Mouse (Mus musculus) forebrain, embryonic 13.5 days (tissue): ENCODE results near the gene Cgrrf1. TPM values are rescaled to one million over a fixed set of nuclear protein-coding genes. Genes with fewer than 3 reads are reported as not detected.

Source experiments
- ATAC-seq: fragments of 200-750 bp; cut with Nextera tagmentation; 2 replicates; pipeline ENCODE4 v1.8.0; 2017
- H3K27ac ChIP-seq: fragments of 300-500 bp; sonication (generic); 2 replicates; pipeline ENCODE4 v1.5.1; 2015; ENCODE audit warnings: inconsistent platforms, mild to moderate bottlenecking, moderate library complexity
- H3K27me3 ChIP-seq: fragments of 300-500 bp; sonication (generic); 2 replicates; pipeline ENCODE4 v1.6.1; 2015; ENCODE audit warnings: mild to moderate bottlenecking, inconsistent platforms
- H3K36me3 ChIP-seq: fragments of 300-500 bp; sonication (generic); 2 replicates; pipeline ENCODE4 v1.6.1; 2015; ENCODE audit warnings: mild to moderate bottlenecking, inconsistent platforms; ENCODE audit not compliant: poor library complexity, severe bottlenecking
- H3K4me1 ChIP-seq: fragments of 300-500 bp; sonication (generic); 2 replicates; pipeline ENCODE4 v1.6.1; 2015; ENCODE audit warnings: inconsistent platforms
- H3K4me2 ChIP-seq: fragments of 300-500 bp; sonication (generic); 2 replicates; pipeline ENCODE4 v1.6.1; 2015; ENCODE audit warnings: inconsistent platforms, mild to moderate bottlenecking, moderate library complexity
- H3K4me3 ChIP-seq: fragments of 300-500 bp; sonication (generic); 2 replicates; pipeline ENCODE4 v1.5.1; 2015; ENCODE audit warnings: mild to moderate bottlenecking, inconsistent platforms
- H3K9ac ChIP-seq: fragments of 300-500 bp; sonication (generic); 2 replicates; pipeline ENCODE4 v1.6.1; 2015; ENCODE audit warnings: mild to moderate bottlenecking, inconsistent platforms
- H3K9me3 ChIP-seq: fragments of 300-500 bp; sonication (generic); replicated peaks from 2 replicates; pipeline ENCODE4 v1.6.1; 2016; ENCODE audit warnings: inconsistent platforms
- WGBS: fragments of 180-500 bp; shearing (Covaris S2); methylation state at CpG from one replicate; pipeline ENCODE4 v1.1.7; 2015; 5-methylcytosine and 5-hydroxymethylcytosine counted together
- polyA plus RNA-seq: library from polyadenylated mRNA; unstranded; fragments of >200 nt; fragmentation: Nextera tagmentation; extraction: Ambion mirVana; gene quantifications from 2 replicates; pipeline ENCODE4 v1.2.1, GENCODE M21; 2015

The Cgrrf1 gene
- polyA plus RNA-seq, 1 experiment from 2014 or later: 23.8 TPM

DNA sequence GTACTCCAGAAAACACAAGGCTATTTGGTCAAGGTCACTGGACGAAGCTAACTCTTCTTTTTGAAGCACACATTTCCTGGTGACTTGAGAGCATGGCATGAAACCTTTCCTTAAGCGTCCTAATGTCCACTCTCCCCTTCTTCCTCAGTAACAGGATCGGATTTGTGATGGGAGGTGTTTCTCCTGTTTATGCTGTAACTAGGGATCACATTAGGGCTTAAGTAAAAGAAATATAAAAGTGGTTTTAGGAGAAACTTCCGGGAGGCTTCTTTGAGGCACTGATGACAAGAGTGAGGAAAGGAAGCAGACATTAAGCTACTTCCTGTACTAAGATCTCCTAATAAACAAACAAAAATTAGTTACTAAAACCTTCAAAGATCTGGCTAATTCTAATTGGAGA is 630 bp upstream of the Cgrrf1 start:
- Histone ChIP-seq H3K36me3 (no peaks in the 10 kb centered on the region), H3K4me2 (peak overlapping the region; percentile 89), H3K27me3 (0 out of 2 replicates have a peak, but pooled peaks cover 4% of the 10 kb centered on the region), H3K4me3 (peak overlapping the region; percentile 71), H3K27ac (no peak overlapping the region), H3K9ac (peak overlapping the region; percentile 82), H3K9me3 (no peaks in the 10 kb centered on the region), H3K4me1 (peaks cover 15% of the 10 kb centered on the region)
- ATAC-seq: no peak
- 10% methylated on average over 4 of the region's 4 CpGs for WGBS

DNA sequence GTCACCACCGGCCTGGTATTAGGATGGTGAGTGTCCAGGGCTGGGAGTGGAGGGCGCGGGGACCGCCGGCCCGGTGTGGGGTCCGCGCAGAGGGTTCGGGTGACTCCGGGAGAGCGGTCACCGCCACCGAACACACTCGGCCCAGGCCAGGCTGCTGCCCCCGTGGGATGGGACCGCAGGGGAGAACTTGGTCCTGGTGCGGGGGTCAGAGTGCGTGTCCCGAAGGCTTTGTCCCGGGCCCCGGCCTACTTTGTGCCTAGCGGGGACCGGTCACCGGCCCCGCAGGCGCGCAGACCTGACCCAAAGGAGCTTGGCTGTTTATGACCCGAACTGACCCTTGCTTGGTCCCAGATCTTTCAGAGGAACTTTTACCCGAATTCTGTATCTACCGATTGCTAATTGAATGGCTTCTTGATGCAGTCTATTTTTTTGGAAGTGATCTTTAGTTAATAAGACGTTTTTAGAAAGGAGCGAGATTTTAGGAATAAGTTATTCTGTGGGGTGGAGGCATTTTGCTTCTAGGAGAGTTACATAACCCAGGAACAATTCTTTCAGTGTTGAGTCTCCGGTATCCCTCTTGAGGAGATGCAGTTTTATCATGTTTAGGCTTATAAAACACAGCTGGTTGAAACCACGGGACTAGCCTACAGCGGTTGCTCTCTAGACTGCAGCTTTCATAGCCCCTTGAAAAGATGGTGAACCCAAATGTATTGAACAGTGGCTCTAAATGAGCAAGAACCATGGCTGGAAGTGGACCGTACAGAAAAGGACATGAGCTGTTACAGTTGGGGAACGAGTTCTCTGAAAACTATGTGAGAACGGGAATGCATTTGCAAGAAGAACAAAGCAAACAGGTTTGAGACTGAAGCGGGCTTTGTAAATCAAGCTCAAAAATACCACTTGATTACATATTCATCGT is 688 bp downstream of the Cgrrf1 start:
- Histone ChIP-seq H3K36me3 (no peaks in the 10 kb centered on the region), H3K4me1 (peaks cover 15% of the 10 kb centered on the region), H3K27ac (no peak overlapping the region), H3K4me3 (peak overlapping the region; percentile 71), H3K9ac (peak overlapping the region; percentile 82), H3K9me3 (no peaks in the 10 kb centered on the region), H3K4me2 (peak overlapping the region; percentile 89), H3K27me3 (0 out of 2 replicates have a peak, but pooled peaks cover 2% of the 10 kb centered on the region)
- WGBS: 7% methylated on average over 40 of the region's 40 CpGs
- no peak; the same call in 1 of the 2 replicates for ATAC-seq

DNA sequence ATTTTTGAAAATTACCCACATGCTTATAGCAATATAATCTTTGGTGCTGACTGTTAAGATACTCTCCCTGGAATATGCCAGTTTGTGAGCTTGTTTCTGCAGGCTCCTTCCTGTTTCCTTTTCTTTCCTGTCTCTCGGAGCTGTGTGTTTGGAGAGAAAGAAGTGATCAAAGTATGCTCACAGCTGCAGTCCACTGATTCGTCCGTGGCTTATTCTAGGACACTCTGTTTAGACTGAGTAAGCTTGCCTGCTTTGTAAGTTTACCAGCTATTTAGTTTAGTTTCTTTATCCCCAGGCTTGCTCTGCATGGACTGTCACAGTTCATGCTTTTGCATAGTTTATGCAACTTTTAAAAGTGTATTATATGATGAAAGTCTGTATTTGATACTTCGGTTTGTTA is 7.4 kb downstream of the Cgrrf1 start:
- Histone ChIP-seq H3K4me3 (no peak overlapping the region), H3K4me1 (no peaks in the 10 kb centered on the region), H3K9ac (no peak overlapping the region), H3K27ac (no peak overlapping the region), H3K36me3 (peaks cover 18% of the 10 kb centered on the region), H3K4me2 (no peak overlapping the region), H3K9me3 (no peaks in the 10 kb centered on the region), H3K27me3 (no peaks in the 10 kb centered on the region)
- no peak for ATAC-seq
- 66% methylated on average over 4 of the region's 4 CpGs for WGBS

DNA sequence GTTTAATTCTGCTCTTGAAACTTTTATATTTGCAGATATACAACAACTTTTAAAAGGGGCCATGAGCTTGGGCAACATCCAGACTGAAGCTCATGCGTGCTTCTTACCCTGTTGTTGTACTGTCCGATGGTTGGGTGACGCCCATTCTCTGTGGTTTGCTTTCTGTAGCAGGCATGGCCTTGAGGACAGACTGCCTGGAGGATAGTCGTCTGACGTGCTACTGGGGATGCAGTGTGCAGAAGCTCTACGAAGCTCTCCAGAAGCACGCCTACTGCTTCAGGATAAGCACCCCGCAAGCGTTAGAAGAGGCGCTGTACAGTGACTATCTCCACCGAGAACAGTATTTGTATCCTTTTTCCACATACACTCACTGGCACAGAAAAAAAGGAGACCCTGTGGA is 13.8 kb downstream of the Cgrrf1 start:
- no peak overlapping the region for H3K4me2 ChIP-seq
- no peak overlapping the region for H3K9ac ChIP-seq
- no peaks in the 10 kb centered on the region for H3K9me3 ChIP-seq
- ATAC-seq: no peak
- H3K4me1 ChIP-seq: no peaks in the 10 kb centered on the region
- peaks cover 20% of the 10 kb centered on the region for H3K36me3 ChIP-seq
- 92% methylated on average over 11 of the region's 11 CpGs for WGBS
- H3K27ac ChIP-seq: no peak overlapping the region
- no peak overlapping the region for H3K4me3 ChIP-seq
- no peaks in the 10 kb centered on the region for H3K27me3 ChIP-seq

DNA sequence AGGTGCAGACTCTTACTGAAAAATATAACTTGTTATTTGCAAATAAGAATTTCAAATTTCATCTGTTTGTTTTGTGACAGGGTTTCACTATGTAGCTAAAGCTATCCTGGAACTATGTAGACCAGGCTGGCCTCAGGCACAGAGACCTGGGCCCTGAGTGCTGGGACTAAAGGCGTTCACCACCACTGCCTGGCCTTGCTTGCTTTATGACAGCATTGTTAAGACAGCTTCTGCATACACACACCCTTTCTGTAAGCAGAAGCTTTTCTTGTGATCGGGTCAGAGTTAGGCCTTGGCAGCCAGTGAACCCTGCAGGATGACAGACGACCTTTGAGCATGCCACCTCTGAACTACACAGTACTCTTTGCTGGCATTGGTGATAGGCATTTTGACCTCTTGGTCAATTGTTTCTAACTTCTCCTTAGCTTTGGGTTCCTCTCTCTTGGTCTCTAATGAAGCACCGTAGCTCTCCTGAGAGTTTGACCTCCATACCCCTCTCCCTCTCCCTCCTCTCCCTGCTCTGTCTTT is 16.2 kb downstream of the Cgrrf1 start:
- WGBS: 90% methylated on average over 4 of the region's 4 CpGs
- Histone ChIP-seq H3K9me3 (no peaks in the 10 kb centered on the region), H3K4me3 (no peak overlapping the region), H3K9ac (no peak overlapping the region), H3K36me3 (peaks cover 3% of the 10 kb centered on the region; the same call in 1 of the 2 replicates), H3K4me2 (no peak overlapping the region), H3K27ac (no peak overlapping the region), H3K4me1 (no peaks in the 10 kb centered on the region), H3K27me3 (no peaks in the 10 kb centered on the region)
- ATAC-seq: no peak

DNA sequence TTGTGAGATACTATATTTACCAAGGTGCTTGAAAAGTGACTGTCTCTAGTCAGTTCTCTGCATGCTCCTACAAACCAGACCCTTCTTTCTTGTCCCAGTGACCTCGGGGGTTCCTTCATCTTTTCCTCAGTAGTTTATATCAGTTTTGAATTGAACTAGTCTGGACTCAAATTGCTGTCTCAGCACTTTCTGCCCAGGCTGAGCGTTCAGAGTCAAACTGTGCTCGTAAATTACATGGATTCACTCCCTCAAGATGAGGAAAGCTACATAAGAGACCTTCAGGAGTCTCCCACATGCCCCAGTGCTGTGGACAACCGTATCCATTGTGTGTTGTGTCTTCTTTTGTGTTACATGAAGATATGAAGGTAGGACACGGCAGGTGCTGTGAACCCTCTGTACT is 16.8 kb downstream of the Cgrrf1 start:
- Histone ChIP-seq H3K9ac (no peak overlapping the region), H3K27me3 (no peaks in the 10 kb centered on the region), H3K4me3 (no peak overlapping the region), H3K4me1 (no peaks in the 10 kb centered on the region), H3K36me3 (peaks cover 6% of the 10 kb centered on the region; the same call in 1 of the 2 replicates), H3K9me3 (no peaks in the 10 kb centered on the region), H3K27ac (no peak overlapping the region), H3K4me2 (no peak overlapping the region)
- WGBS: 88% methylated on average over 5 of the region's 5 CpGs
- ATAC-seq: no peak

DNA sequence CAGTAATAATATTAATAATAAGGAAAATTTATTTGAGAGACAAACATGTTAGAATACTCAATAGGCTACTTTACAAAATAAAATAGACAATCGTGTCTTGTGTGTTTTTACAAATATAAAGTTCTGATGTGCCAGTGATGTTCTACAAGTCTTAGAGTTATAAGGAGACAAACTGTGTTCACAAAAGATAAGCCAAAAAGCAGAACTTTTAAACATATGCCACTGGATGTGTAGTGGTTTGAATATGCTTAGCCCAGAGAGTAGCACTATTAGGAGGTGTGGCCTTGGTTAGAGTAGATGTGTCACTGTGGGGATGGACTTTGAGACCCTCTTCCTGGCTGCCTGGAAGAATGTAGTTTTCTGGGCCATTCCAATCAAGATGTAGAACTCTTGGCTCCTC is 17.8 kb downstream of the Cgrrf1 start:
- ATAC-seq: no peak
- Histone ChIP-seq H3K27ac (no peak overlapping the region), H3K4me1 (no peaks in the 10 kb centered on the region), H3K9me3 (no peaks in the 10 kb centered on the region), H3K4me3 (no peak overlapping the region), H3K27me3 (no peaks in the 10 kb centered on the region), H3K36me3 (peaks cover 12% of the 10 kb centered on the region; the same call in 1 of the 2 replicates), H3K4me2 (no peak overlapping the region), H3K9ac (no peak overlapping the region)
- 98% methylated on average over 1 of the region's 1 CpGs for WGBS

DNA sequence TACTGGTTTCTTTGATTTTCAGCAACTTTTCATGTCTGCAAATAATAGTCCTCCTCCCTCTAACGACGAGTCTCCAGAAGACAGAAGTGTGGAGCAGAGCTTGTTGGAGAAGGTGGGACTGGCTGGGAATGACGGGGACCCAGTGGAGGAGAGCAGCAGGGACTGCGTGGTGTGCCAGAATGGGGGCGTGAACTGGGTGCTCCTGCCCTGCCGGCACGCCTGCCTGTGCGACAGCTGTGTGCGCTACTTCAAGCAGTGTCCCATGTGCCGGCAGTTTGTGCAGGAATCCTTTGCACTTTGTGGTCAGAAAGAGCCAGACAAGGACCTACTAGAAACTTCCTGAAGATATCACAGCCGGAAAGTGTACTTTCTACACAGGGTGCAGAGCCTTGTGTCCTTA is 21.8 kb downstream of the Cgrrf1 start:
- WGBS: 83% methylated on average over 11 of the region's 11 CpGs
- no peak for ATAC-seq

DNA sequence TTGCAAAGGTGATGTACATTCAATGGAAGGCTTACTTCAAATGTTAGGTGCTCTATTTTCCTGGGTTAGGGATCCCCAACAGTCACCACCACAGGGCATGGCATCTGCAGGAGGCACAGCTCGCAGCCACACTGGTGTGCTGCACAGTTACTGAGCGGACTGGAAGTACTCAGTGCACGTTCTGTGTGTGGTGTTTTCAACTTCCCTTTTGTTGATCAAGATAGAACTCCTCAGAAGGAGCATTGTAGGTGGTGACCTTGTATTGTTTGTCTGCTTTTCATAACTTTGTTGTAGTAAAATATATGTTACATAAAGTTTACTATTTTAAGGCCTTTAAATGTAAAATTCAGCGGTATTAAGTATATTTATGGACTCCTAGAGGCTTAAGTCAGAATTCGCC is 31.0 kb downstream of the Cgrrf1 start:
- Histone ChIP-seq H3K27ac (no peak overlapping the region), H3K9ac (no peak overlapping the region), H3K36me3 (no peaks in the 10 kb centered on the region), H3K4me3 (no peak overlapping the region), H3K9me3 (no peaks in the 10 kb centered on the region), H3K27me3 (no peaks in the 10 kb centered on the region), H3K4me1 (no peaks in the 10 kb centered on the region), H3K4me2 (no peak overlapping the region)
- no peak for ATAC-seq
- 93% methylated on average over 5 of the region's 5 CpGs for WGBS

More for the DNA sequence above, 21.8 kb downstream of the Cgrrf1 start:
- Histone ChIP-seq H3K36me3 (peaks cover 15% of the 10 kb centered on the region; the same call in 1 of the 2 replicates), H3K27me3 (no peaks in the 10 kb centered on the region), H3K4me2 (no peak overlapping the region), H3K9me3 (no peaks in the 10 kb centered on the region), H3K4me1 (no peaks in the 10 kb centered on the region), H3K27ac (no peak overlapping the region), H3K9ac (no peak overlapping the region), H3K4me3 (no peak overlapping the region)

DNA sequence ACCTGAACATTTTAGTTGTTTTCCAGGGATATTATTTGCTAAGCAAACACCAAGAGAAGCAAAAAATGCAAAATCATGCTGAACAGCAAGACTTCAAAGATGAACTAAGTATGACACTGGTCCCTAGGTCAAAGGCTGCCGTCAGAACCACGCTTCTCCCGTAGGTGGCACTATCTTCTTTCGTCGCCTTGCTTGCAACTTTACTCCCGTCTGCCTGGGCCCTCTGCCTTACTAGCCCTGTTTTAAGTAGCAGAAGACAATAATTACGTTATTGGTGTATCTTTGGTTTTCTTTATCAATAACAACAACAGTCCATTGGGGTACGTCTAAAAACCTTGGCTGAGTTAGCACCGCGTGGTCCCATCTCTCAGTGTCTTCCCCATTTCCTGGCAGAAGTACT is 49.0 kb downstream of the Cgrrf1 start:
- 7% methylated on average over 10 of the region's 10 CpGs for WGBS
- Histone ChIP-seq H3K36me3 (no peaks in the 10 kb centered on the region), H3K4me2 (no peak overlapping the region), H3K9ac (no peak overlapping the region), H3K4me3 (no peak overlapping the region), H3K27me3 (peaks cover 11% of the 10 kb centered on the region; the same call in 1 of the 2 replicates), H3K27ac (no peak overlapping the region), H3K9me3 (no peaks in the 10 kb centered on the region), H3K4me1 (peaks cover 22% of the 10 kb centered on the region)
- ATAC-seq: no peak

DNA sequence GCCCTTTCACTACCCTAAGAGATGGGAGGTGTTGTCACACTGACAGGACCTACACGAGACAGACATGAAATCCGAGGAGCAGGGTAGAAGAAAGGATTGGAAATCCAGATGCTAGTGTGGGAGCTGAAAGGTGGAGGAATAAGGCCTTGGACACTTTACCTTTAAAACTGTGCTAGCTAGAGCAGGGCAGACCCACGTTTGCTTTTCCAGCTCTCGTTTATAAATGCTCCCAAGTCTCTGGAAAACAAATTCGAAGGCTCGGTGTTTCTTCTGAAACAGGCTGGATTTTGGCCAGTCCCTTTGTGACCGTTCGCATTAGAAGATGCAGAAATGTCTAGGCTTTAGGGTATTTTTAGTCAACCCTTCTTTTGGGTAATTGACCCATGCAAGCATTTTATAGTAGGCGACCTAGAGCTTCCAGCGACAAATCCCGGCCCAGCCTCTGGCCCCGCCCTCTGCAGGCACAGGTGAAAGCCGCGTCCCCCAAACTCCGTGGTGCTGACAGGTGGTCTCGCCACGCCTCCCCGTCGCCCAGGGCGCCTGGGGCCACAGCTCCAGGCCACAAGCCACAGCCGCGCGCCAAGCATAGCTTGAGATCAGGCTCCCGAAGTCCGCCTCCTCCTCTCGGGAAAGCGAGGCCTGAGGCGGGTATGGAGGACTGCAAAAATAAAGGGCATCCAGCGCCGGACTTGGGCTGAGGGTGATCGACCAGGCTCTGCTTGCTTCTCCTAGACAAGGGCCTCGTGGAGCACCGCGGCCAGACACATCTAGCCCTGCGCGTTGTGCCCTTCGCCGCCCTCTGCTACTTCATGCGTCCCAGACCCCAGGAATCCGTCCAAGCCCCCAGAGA is 49.9 kb downstream of the Cgrrf1 start:
- Histone ChIP-seq H3K9me3 (no peaks in the 10 kb centered on the region), H3K4me3 (peak overlapping the region; percentile 64), H3K4me2 (peak overlapping the region; percentile 98), H3K27me3 (peaks cover 11% of the 10 kb centered on the region; the same call in 1 of the 2 replicates), H3K27ac (no peak overlapping the region), H3K4me1 (peaks cover 27% of the 10 kb centered on the region), H3K36me3 (no peaks in the 10 kb centered on the region), H3K9ac (peak overlapping the region; percentile 69)
- ATAC-seq: no peak; the same call in 1 of the 2 replicates
- 4% methylated on average over 40 of the region's 40 CpGs for WGBS
